Mouse (Mus musculus): ENCODE data around the gene Mxra7. TPM values are rescaled to one million over a fixed set of nuclear protein-coding genes. Genes with fewer than 3 reads are reported as not detected.

The Mxra7 gene
- polyA plus RNA-seq, 1 experiment, result 17.8 TPM

DNA sequence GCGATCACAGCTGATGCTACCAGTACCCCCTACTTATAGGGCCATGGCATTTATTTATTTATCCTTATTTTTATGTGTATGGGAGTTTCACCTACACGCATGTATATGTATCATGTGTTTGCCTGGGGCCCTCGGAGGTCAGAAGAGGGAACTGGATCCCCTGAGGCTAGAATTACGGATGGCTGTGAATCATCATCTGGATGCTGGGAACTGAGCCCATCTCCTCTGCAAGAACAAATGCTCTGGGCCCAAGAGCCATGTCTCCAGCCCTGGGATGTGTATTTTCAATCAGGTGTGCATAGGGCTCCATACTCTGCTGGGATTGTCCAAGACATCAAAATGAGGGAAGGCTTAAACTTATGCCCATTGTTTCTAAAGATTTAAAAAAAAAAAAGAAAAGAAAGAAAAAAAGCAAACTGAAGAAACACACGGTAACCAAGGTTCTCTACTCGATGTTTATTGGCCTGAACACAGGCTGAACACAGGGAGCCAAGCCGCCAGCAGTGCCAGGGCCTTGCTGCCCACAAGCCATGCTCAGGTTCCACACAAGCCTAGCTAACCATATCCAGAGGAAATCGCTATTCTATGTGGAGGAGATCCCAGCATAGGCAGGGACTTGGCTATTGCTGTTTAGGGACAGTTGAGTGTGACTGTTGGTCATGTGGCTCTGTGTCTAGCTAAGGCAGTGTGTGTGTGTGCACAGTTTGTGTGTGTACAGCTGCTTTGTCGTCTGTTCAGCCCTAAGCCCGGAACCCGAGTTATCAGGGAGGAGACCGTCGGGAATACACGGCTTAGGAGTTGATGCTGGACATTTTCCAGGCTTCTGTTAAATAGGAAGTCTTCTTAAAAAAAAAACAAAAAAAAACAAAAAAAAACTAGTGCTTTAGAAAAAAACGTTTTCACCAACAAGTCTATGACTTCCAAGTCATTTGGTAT lies 21.4 kb downstream of the Mxra7 start:
- Histone ChIP-seq H3K27ac (ENCODE audit: insufficient read depth, low read length) (no peak overlapping the region), H3K4me3 (ENCODE audit: insufficient read depth, low read length) (no peak overlapping the region), H3K4me1 (ENCODE audit: control insufficient read depth, insufficient read depth, low read length) (peaks cover 3% of the 10 kb centered on the region; the same call in 1 of the 2 replicates)
- TF ChIP-seq CTCF (IDR thresholded peaks at IDR 0.05; ENCODE audit: extremely low read depth, insufficient read depth, low read length) (no peak), POLR2A (IDR thresholded peaks at IDR 0.05; ENCODE audit: extremely low read depth, insufficient read depth, low read length) (no peak)

DNA sequence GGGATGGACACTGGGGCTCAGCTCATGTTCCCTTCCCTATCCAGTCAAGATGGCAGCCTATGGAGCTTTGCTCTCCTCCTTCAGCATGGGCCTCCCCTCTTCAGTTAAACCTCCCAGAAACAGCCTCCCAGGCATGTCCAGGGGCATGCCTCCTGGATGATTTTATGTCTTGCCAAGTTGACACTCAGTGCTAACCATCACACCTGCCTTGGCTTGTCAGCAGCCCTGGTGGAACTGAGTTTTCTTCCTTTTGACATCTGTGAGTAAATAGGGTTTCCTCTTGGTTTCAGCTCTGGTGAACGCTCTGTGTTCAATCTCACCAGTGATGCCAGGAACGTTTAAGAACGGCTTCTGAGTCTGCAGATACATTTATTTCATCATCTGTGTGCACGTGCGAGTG lies 25.1 kb downstream of the Mxra7 start:
- Histone ChIP-seq H3K27ac (ENCODE audit: insufficient read depth, low read length) (no peak overlapping the region), H3K4me3 (ENCODE audit: insufficient read depth, low read length) (no peak overlapping the region), H3K4me1 (ENCODE audit: control insufficient read depth, insufficient read depth, low read length) (no peaks in the 10 kb centered on the region)
- no peak for TF ChIP-seq CTCF (IDR thresholded peaks at IDR 0.05; ENCODE audit: extremely low read depth, insufficient read depth, low read length)
- no peak for TF ChIP-seq POLR2A (IDR thresholded peaks at IDR 0.05; ENCODE audit: extremely low read depth, insufficient read depth, low read length)

GRCm38 (mm10) chr11:116801106-116801505 lies 26.7 kb downstream of the Mxra7 start:
- Histone ChIP-seq H3K27ac (ENCODE audit: insufficient read depth, low read length) (no peak overlapping the region), H3K4me3 (ENCODE audit: insufficient read depth, low read length) (no peak overlapping the region), H3K4me1 (ENCODE audit: control insufficient read depth, insufficient read depth, low read length) (no peaks in the 10 kb centered on the region)
- TF ChIP-seq CTCF (IDR thresholded peaks at IDR 0.05; ENCODE audit: extremely low read depth, insufficient read depth, low read length), result no peak
- no peak for TF ChIP-seq POLR2A (IDR thresholded peaks at IDR 0.05; ENCODE audit: extremely low read depth, insufficient read depth, low read length)

DNA sequence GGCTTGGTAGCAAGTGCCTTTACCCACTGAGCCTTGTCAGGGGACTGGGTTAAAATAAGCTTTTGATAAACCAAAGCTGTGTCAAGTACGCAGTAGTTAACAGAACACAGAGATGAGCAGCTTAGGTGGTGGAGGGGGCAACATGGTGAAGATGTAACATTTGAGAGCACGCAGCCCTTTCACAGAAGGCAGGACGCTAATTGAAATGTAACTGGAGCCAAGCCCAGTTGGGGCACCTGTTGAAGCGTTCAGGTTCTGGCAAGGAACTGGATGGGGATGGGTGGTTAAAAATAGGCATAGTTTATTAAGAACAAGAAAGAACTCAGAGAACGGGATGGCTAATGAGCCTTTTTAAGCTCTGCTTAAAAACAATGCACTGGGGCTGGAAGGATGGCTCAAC lies 28.5 kb downstream of the Mxra7 start:
- Histone ChIP-seq H3K4me3 (ENCODE audit: insufficient read depth, low read length) (no peak overlapping the region), H3K27ac (ENCODE audit: insufficient read depth, low read length) (no peak overlapping the region), H3K4me1 (ENCODE audit: control insufficient read depth, insufficient read depth, low read length) (no peaks in the 10 kb centered on the region)
- TF ChIP-seq CTCF (IDR thresholded peaks at IDR 0.05; ENCODE audit: extremely low read depth, insufficient read depth, low read length) (no peak), POLR2A (IDR thresholded peaks at IDR 0.05; ENCODE audit: extremely low read depth, insufficient read depth, low read length) (no peak)

DNA sequence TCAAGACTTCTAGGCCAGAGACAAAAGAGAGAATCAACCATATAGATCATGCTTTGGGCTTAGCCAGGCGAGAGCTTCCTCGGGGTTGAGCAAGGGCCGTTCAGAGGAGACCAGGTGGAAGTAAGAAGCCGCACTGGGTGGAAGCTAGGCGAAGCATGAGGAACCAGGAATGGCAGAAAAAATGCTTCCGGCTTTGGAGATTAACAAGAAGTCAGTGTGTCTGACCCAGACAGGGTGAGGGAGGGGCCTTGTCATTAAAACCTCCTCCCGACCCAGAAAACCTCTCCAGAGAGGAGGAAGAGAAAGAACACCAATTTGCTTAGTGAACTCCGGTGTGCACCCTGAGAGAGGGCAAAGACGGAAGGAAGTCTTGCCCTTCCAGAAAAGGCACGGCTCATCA lies 43.6 kb downstream of the Mxra7 start:
- no peak for TF ChIP-seq CTCF (IDR thresholded peaks at IDR 0.05; ENCODE audit: extremely low read depth, insufficient read depth, low read length)
- no peak for TF ChIP-seq POLR2A (IDR thresholded peaks at IDR 0.05; ENCODE audit: extremely low read depth, insufficient read depth, low read length)
- Histone ChIP-seq H3K4me1 (ENCODE audit: control insufficient read depth, insufficient read depth, low read length) (no peaks in the 10 kb centered on the region), H3K4me3 (ENCODE audit: insufficient read depth, low read length) (no peak overlapping the region), H3K27ac (ENCODE audit: insufficient read depth, low read length) (no peak overlapping the region)

GRCm38 (mm10) chr11:116782737-116783145 lies 45.1 kb downstream of the Mxra7 start:
- Histone ChIP-seq H3K27ac (ENCODE audit: insufficient read depth, low read length) (no peak overlapping the region), H3K4me3 (ENCODE audit: insufficient read depth, low read length) (no peak overlapping the region), H3K4me1 (ENCODE audit: control insufficient read depth, insufficient read depth, low read length) (no peaks in the 10 kb centered on the region)
- TF ChIP-seq POLR2A (IDR thresholded peaks at IDR 0.05; ENCODE audit: extremely low read depth, insufficient read depth, low read length) (no peak), CTCF (IDR thresholded peaks at IDR 0.05; ENCODE audit: extremely low read depth, insufficient read depth, low read length) (no peak)

GRCm38 (mm10) chr11:116775407-116775806 lies 52.4 kb downstream of the Mxra7 start, which contains the start of gene St6galnac1:
Gene St6galnac1, minus strand, starts transcription at chr11:116775507.
- no peak within 1 kb of the TSS for H3K4me3 ChIP-seq (ENCODE audit: insufficient read depth, low read length)
- H3K27ac ChIP-seq (ENCODE audit: insufficient read depth, low read length), result no peak within 1 kb of the TSS
- TF ChIP-seq POLR2A (IDR thresholded peaks at IDR 0.05; ENCODE audit: extremely low read depth, insufficient read depth, low read length), result no peak
- TF ChIP-seq CTCF (IDR thresholded peaks at IDR 0.05; ENCODE audit: extremely low read depth, insufficient read depth, low read length), result no peak
- no peaks in the 10 kb centered on the region for H3K4me1 ChIP-seq (ENCODE audit: control insufficient read depth, insufficient read depth, low read length)

DNA sequence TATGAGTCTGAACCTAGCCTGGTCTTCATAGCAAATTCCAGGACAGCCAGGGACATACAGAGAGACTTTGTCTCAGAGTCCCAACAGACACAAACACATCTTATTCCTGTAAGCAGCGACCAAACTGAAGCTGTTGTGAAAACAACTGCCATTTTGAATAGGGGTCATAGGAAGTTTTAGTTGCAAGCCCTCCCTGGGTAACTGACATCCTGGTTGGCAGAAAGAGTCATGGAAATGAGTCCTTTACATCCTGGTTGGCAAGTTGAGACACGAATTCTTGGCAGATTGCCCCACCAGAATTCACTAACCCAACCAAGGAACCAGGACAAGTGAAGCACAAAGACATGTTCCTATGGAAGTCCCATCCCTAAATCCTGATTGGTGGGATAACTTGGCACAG lies 54.6 kb downstream of the Mxra7 start:
- no peaks in the 10 kb centered on the region for H3K4me1 ChIP-seq (ENCODE audit: control insufficient read depth, insufficient read depth, low read length)
- H3K4me3 ChIP-seq (ENCODE audit: insufficient read depth, low read length), result no peak overlapping the region
- TF ChIP-seq CTCF (IDR thresholded peaks at IDR 0.05; ENCODE audit: extremely low read depth, insufficient read depth, low read length), result no peak
- no peak overlapping the region for H3K27ac ChIP-seq (ENCODE audit: insufficient read depth, low read length)

DNA sequence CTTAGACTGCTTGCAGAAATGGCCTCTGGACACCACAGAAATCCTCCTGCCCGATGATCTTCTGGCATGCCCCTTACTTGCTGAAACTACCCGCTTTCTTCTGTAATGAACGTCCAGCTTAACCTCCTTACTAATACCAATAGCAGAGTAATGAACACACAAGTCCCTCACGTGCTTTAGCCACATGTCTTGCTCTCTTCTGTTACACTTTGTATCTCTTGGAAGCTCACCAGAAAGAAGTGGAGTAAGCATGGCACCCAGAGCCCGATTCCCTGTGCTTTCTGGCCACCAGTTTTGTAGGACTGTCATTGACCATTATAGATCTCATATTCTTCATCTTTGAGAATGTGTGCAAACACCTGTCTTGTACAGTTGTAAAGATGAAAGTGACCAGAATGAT lies 58.0 kb downstream of the Mxra7 start:
- H3K27ac ChIP-seq (ENCODE audit: insufficient read depth, low read length), result no peak overlapping the region
- TF ChIP-seq POLR2A (IDR thresholded peaks at IDR 0.05; ENCODE audit: extremely low read depth, insufficient read depth, low read length), result no peak
- TF ChIP-seq CTCF (IDR thresholded peaks at IDR 0.05; ENCODE audit: extremely low read depth, insufficient read depth, low read length), result no peak
- no peak overlapping the region for H3K4me3 ChIP-seq (ENCODE audit: insufficient read depth, low read length)
- H3K4me1 ChIP-seq (ENCODE audit: control insufficient read depth, insufficient read depth, low read length), result no peaks in the 10 kb centered on the region

GRCm38 (mm10) chr11:116764946-116765345 lies 62.9 kb downstream of the Mxra7 start:
- no peak overlapping the region for H3K27ac ChIP-seq (ENCODE audit: insufficient read depth, low read length)
- no peaks in the 10 kb centered on the region for H3K4me1 ChIP-seq (ENCODE audit: control insufficient read depth, insufficient read depth, low read length)
- no peak for TF ChIP-seq POLR2A (IDR thresholded peaks at IDR 0.05; ENCODE audit: extremely low read depth, insufficient read depth, low read length)
- TF ChIP-seq CTCF (IDR thresholded peaks at IDR 0.05; ENCODE audit: extremely low read depth, insufficient read depth, low read length), result no peak
- no peak overlapping the region for H3K4me3 ChIP-seq (ENCODE audit: insufficient read depth, low read length)
